ENCODE assay signal across 8 mouse cellular contexts in genomic region chr14:47450121-47450520, GRCm38 (mm10). TPM values are rescaled to one million over a fixed set of nuclear protein-coding genes. Genes with fewer than 3 reads are reported as not detected.
DNase-seq lines count a peak whose midpoint lies in the region; ATAC-seq and TF ChIP-seq lines count a peak whose summit lies in the region.
"Not testable (repeated sequence)": the region's sequence is repeated elsewhere in the genome, so short reads cannot be mapped to it uniquely, and the experiment has no call there.

TSS of gene Fbxo34 (plus strand) at chr14:47450421.

- not testable (repeated sequence) for H3K4me1 ChIP-seq in embryonic facial prominence, embryonic 15.5 days; hindbrain, embryonic 10.5 days (replicated peaks); limb, embryonic 15.5 days; midbrain, embryonic 12.5 days; stomach, postnatal 0 days (replicated peaks; ENCODE audit: control insufficient read depth, insufficient read depth)

- H3K9me3 ChIP-seq in embryonic facial prominence, embryonic 15.5 days (replicated peaks); hindbrain, embryonic 10.5 days; limb, embryonic 15.5 days; midbrain, embryonic 12.5 days; stomach, postnatal 0 days (ENCODE audit: control insufficient read depth, low read length): not testable (repeated sequence)

- not testable (repeated sequence) for TF ChIP-seq EP300 in stomach, postnatal 0 days (optimal IDR thresholded peaks at IDR 0.05)

- H3K9ac ChIP-seq in embryonic facial prominence, embryonic 15.5 days; limb, embryonic 15.5 days; midbrain, embryonic 12.5 days (replicated peaks); stomach, postnatal 0 days (ENCODE audit: low read length): not testable (repeated sequence)

- WGBS in embryonic facial prominence, embryonic 15.5 days: 87% methylated on average over 3 of the region's 5 CpGs
- WGBS in hindbrain, embryonic 10.5 days: 89% methylated on average over 3 of the region's 5 CpGs
- 92% methylated on average over 3 of the region's 5 CpGs for WGBS in limb, embryonic 15.5 days
- 84% methylated on average over 3 of the region's 5 CpGs for WGBS in midbrain, embryonic 12.5 days
- WGBS in stomach, postnatal 0 days: 94% methylated on average over 2 of the region's 5 CpGs

- not testable (repeated sequence) for H3K36me3 ChIP-seq in embryonic facial prominence, embryonic 15.5 days; hindbrain, embryonic 10.5 days; limb, embryonic 15.5 days; midbrain, embryonic 12.5 days; stomach, postnatal 0 days (ENCODE audit: control insufficient read depth, insufficient read depth, low read length)

- not testable (repeated sequence) for H3K4me2 ChIP-seq in embryonic facial prominence, embryonic 15.5 days (replicated peaks); limb, embryonic 15.5 days; midbrain, embryonic 12.5 days (replicated peaks); stomach, postnatal 0 days (replicated peaks; ENCODE audit: low read depth)

- not testable (repeated sequence) for ATAC-seq in embryonic facial prominence, embryonic 15.5 days (ENCODE audit: insufficient number of reproducible peaks, low FRiP score, low TSS enrichment, low read depth); limb, embryonic 15.5 days (ENCODE audit: insufficient number of reproducible peaks, low FRiP score, low TSS enrichment, low read depth); midbrain, embryonic 12.5 days (ENCODE audit: low FRiP score, low read depth); stomach, postnatal 0 days (ENCODE audit: low FRiP score, low TSS enrichment)

- H3K4me3 ChIP-seq in embryonic facial prominence, embryonic 15.5 days (replicated peaks); hindbrain, embryonic 10.5 days; layer of hippocampus, adult 2 months; limb, embryonic 15.5 days; midbrain, embryonic 12.5 days; stomach, postnatal 0 days (ENCODE audit: low read depth, low read length): not testable (repeated sequence)

- H3K27me3 ChIP-seq in embryonic facial prominence, embryonic 15.5 days; hindbrain, embryonic 10.5 days (ENCODE audit: insufficient read depth, poor library complexity, severe bottlenecking); limb, embryonic 15.5 days; midbrain, embryonic 12.5 days; stomach, postnatal 0 days (ENCODE audit: control insufficient read depth, insufficient read depth, low read length): not testable (repeated sequence)

- not testable (repeated sequence) for TF ChIP-seq CTCF in layer of hippocampus, adult 2 months (conservative IDR thresholded peaks at IDR 0.05); stomach, postnatal 0 days (IDR thresholded peaks at IDR 0.05; ENCODE audit: low read depth)

- not testable (repeated sequence) for H3K27ac ChIP-seq in embryonic facial prominence, embryonic 15.5 days (replicated peaks); hindbrain, embryonic 10.5 days; layer of hippocampus, adult 2 months; limb, embryonic 15.5 days; midbrain, embryonic 12.5 days (replicated peaks); stomach, postnatal 0 days (replicated peaks)

- not testable (repeated sequence) for DNase-seq in adrenal gland, adult 18-20 months (ENCODE audit: low spot score in 2 of 2); gonadal fat pad, adult 2 months (ENCODE audit: low read depth); hindbrain, embryonic 10.5 days (ENCODE audit: low spot score); layer of hippocampus, adult 2 months (ENCODE audit: low spot score in 2 of 2); stomach, postnatal 0 days (ENCODE audit: low spot score)

RNA-seq across cellular contexts. Expression of gene Fbxo34, which starts in this region (rescaled TPM):
- total RNA-seq in adrenal gland, adult 18-20 months (2021): 10 to 100 TPM; 21.5 to 28.3 TPM
- polyA plus RNA-seq in embryonic facial prominence, embryonic 15.5 days (2015; fragmentation: Nextera tagmentation; extraction: Ambion mirVana): 23.0 and 26.3 TPM in 2 replicates
- 8.8 and 12.1 TPM in 2 replicates for polyA plus RNA-seq in gonadal fat pad, adult 2 months (2012; rRNA removed)
- polyA plus RNA-seq in hindbrain, embryonic 10.5 days (2016; fragmentation: Nextera tagmentation; extraction: Ambion mirVana): 19.8 and 24.6 TPM in 2 replicates
- 10 to 100 TPM; 90.9 to 94.0 TPM for total RNA-seq in layer of hippocampus, adult 2 months (2021)
- polyA plus RNA-seq in limb, embryonic 15.5 days (2015; fragmentation: Nextera tagmentation; extraction: Ambion mirVana): 22.1 and 24.2 TPM in 2 replicates
- polyA plus RNA-seq in midbrain, embryonic 12.5 days (2016; fragmentation: Nextera tagmentation; extraction: Ambion mirVana): 26.4 and 26.5 TPM in 2 replicates
- polyA plus RNA-seq in stomach, postnatal 0 days (2015; fragmentation: Nextera tagmentation; extraction: Ambion mirVana): 17.8 and 18.1 TPM in 2 replicates
